Mouse (Mus musculus) kidney, postnatal 0 days (tissue): Measurements from ENCODE around the gene Ptprn2. TPM values are rescaled to one million over a fixed set of nuclear protein-coding genes. Genes with fewer than 3 reads are reported as not detected.

Experiments used
- ATAC-seq: fragments of 200-750 bp; cut with Nextera tagmentation; replicated peaks from 2 replicates; pipeline ENCODE4 v1.8.0; 2017; ENCODE audit warnings: low read depth, moderate number of reproducible peaks, moderate TSS enrichment, moderate library complexity; ENCODE audit not compliant: low FRiP score
- DNase-seq: peaks from one replicate; pipeline ENCODE4 v3.0.0-alpha.2; 2016; ENCODE audit warnings: low spot score
- H3K27ac ChIP-seq: fragments of 300-500 bp; sonication (generic); 2 replicates; pipeline ENCODE4 v1.5.1; 2014; ENCODE audit warnings: mild to moderate bottlenecking
- H3K27me3 ChIP-seq: fragments of 300-500 bp; sonication (generic); 2 replicates; pipeline ENCODE4 v1.6.1; 2014; ENCODE audit warnings: low read length, mixed read lengths; ENCODE audit not compliant: insufficient read depth
- H3K36me3 ChIP-seq: fragments of 300-500 bp; sonication (generic); 2 replicates; pipeline ENCODE4 v1.6.1; 2014; ENCODE audit warnings: low read length, mixed read lengths; ENCODE audit not compliant: insufficient read depth
- H3K4me1 ChIP-seq: fragments of 300-500 bp; sonication (generic); replicated peaks from 2 replicates; pipeline ENCODE4 v1.6.1; 2014; ENCODE audit warnings: antibody characterized with exemption, low read length, mixed read lengths; ENCODE audit not compliant: insufficient read depth
- H3K4me2 ChIP-seq: fragments of 300-500 bp; sonication (generic); 2 replicates; pipeline ENCODE4 v1.6.1; 2014; ENCODE audit warnings: mild to moderate bottlenecking, low read length, moderate library complexity, mixed read lengths
- H3K4me3 ChIP-seq: fragments of 300-500 bp; sonication (generic); replicated peaks from 2 replicates; pipeline ENCODE4 v1.5.1; 2014; ENCODE audit warnings: low read depth, low read length
- H3K9ac ChIP-seq: fragments of 300-500 bp; sonication (generic); 2 replicates; pipeline ENCODE4 v1.6.1; 2014; ENCODE audit warnings: low read depth, low read length
- H3K9me3 ChIP-seq: fragments of 300-500 bp; sonication (generic); replicated peaks from 2 replicates; pipeline ENCODE4 v1.6.1; 2016; ENCODE audit warnings: low read length, inconsistent platforms, mixed read lengths
- CTCF ChIP-seq: IDR thresholded peaks from 2 replicates; pipeline ENCODE4 v1.5.1; 2016; ENCODE audit warnings: antibody characterized with exemption, low read depth, mild to moderate bottlenecking, moderate library complexity
- WGBS: fragments of 180-500 bp; shearing (Covaris S2); extraction: QIAGEN DNeasy Blood & Tissue Kit; methylation state at CpG from one replicate; pipeline ENCODE4 v1.1.7; 2014; 5-methylcytosine and 5-hydroxymethylcytosine counted together
- polyA plus RNA-seq: library from polyadenylated mRNA; unstranded; fragments of >200 nt; fragmentation: Nextera tagmentation; extraction: Ambion mirVana; gene quantifications from 2 replicates; pipeline ENCODE4 v1.2.1, GENCODE M21; 2015

The Ptprn2 gene
- polyA plus RNA-seq, 1 experiment from 2014 or later = 0.03 TPM

DNA sequence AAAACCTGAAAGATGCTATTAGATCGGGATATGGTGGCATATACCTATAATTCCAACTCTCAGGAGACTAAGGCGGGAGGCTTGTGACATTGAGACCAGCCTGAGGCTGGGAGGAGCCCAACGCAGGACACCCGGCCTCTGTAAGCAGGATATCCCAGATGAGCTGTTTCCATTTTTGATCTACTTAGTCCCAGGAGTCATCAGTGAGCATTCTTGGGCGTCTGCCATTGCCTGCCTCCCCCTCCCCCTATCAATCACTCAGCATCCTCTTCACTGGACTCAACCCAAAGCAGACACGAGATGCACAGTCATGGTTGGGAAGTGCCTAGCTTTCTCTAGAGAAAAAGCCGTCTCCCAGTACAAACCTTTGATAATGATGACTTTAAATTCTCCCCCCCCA lies 756.7 kb downstream of the Ptprn2 start:
- DNase-seq (no peak), ATAC-seq (no peak)
- TF ChIP-seq CTCF = no peak
- no peak overlapping the region for H3K4me2 ChIP-seq
- H3K27me3 ChIP-seq = no peaks in the 10 kb centered on the region
- H3K9ac ChIP-seq = no peak overlapping the region
- H3K4me3 ChIP-seq = no peak overlapping the region
- H3K9me3 ChIP-seq = no peaks in the 10 kb centered on the region
- H3K27ac ChIP-seq = no peak overlapping the region
- H3K36me3 ChIP-seq = no peaks in the 10 kb centered on the region
- no peaks in the 10 kb centered on the region for H3K4me1 ChIP-seq
- 47% methylated on average over 7 of the region's 7 CpGs for WGBS

DNA sequence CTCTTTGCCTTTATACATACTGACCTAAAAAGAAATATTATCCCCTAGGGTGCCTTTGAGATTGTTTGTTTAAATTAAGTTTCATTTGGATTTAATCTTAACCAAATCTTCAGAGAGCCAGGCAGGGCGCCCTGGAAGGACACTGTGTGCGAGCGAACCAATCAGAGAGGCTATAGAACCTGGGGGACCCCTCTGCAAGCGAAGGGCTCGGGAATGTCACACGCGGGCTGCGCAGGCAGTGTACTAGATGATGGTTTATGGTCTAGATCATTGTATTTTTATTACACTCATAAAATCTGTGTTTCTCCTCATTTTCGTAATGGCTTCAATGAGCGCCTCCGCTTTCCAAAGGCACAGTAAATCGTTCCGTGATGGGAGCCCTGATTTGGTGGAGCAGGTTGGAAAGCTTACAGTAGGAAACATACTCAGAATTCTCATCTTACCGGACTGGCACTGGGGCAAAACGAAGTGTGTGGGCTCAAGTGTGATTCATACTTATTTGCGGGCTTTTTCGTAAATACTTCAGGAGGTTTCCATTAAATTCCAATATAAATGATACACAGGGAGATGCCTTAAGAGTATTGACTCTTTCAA lies 760.5 kb downstream of the Ptprn2 start:
- Histone ChIP-seq H3K36me3 (no peaks in the 10 kb centered on the region), H3K27ac (no peak overlapping the region), H3K4me1 (no peaks in the 10 kb centered on the region), H3K27me3 (no peaks in the 10 kb centered on the region), H3K4me3 (no peak overlapping the region), H3K9me3 (no peaks in the 10 kb centered on the region), H3K4me2 (0 out of 2 replicates have a peak overlapping the region, but pooled peaks have one; percentile 7), H3K9ac (no peak overlapping the region)
- 30% methylated on average over 17 of the region's 17 CpGs for WGBS
- DNase-seq (peak; percentile 49), ATAC-seq (no peak; the same call in 1 of the 2 replicates)
- TF ChIP-seq CTCF = no peak

DNA sequence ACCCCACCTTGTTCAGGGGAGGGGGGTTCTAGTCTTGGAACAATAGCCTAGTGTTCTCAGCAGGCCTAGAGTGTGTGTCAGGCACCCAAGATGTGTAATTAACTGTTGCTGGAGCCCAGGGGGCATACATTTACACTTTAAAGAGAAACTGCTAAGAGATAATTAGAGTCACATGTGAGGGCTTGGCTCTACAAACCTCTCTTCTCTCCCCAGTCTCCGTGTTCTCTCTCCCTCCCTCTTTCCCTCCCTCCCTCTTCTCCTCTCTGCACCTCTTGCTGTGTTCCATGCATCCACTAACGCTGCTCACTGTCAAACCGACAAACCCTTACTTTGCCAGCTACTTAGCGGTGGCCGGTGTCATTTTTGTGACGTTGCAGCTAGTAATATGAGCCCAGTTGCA lies 764.9 kb downstream of the Ptprn2 start:
- no peak overlapping the region for H3K4me3 ChIP-seq
- no peaks in the 10 kb centered on the region for H3K36me3 ChIP-seq
- no peaks in the 10 kb centered on the region for H3K4me1 ChIP-seq
- no peak overlapping the region for H3K9ac ChIP-seq
- no peak overlapping the region for H3K4me2 ChIP-seq
- no peak for TF ChIP-seq CTCF
- H3K27me3 ChIP-seq = no peaks in the 10 kb centered on the region
- ATAC-seq = no peak
- H3K9me3 ChIP-seq = no peaks in the 10 kb centered on the region
- no peak overlapping the region for H3K27ac ChIP-seq
- 16% methylated on average over 6 of the region's 6 CpGs for WGBS
- DNase-seq = no peak

DNA sequence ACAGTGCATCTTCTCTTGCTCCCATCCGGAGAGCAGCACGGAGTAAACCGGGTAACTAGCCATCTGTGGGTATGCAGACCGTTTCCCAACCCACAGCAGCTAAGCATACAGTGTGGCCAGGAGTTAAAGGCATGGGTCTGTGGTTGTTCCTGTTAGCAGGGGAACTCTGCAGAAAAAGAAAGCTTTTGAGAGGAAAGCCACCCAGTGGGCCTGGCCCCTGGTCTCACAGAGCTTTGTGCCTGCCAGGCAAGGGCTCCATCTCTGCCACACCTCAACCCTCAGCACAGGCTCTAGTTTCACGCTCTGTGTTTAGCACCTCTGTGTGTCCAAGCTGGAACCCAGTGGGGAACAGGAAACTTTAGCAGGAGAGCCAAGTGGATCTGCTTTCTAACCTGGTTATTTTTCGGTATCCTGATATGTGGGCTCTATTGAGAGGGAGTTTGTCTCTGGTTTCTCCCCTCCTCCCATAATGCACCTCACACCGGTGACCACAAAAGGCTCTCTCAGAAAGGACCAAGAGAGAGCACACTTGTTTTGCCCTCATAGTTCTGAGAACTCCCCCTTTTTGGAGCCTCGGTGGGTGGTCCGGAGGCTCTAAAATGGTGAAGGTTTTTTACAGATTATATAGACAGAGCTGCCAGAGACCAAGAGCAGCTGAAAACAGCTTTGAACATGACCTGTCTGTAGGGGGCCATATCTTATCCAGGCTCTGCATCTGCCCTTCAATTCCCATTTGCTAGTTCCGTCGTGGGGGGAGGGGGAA lies 766.3 kb downstream of the Ptprn2 start:
- Histone ChIP-seq H3K27ac (no peak overlapping the region), H3K27me3 (no peaks in the 10 kb centered on the region), H3K9me3 (no peaks in the 10 kb centered on the region), H3K4me2 (no peak overlapping the region), H3K4me3 (no peak overlapping the region), H3K4me1 (no peaks in the 10 kb centered on the region), H3K9ac (no peak overlapping the region), H3K36me3 (no peaks in the 10 kb centered on the region)
- ATAC-seq = no peak
- TF ChIP-seq CTCF = no peak
- 34% methylated on average over 11 of the region's 11 CpGs for WGBS
- no peak for DNase-seq

DNA sequence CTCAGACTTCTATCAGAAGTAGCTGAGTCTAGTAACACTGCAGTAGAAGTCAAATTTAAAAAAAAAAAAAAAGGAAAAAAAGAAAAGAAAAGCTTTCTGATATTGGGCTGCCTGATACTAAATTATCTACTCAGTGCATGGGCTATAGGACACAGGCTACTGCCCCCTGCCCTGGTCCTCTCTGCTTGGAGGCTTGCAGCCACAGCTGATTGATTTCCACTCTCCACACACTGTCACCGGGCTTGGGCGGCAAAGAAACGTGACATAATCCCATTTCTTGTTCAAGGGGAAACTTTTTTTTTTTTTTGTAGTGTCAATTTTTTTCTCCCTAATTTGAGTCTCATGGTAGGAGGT lies 766.9 kb downstream of the Ptprn2 start:
- Histone ChIP-seq H3K9me3 (no peaks in the 10 kb centered on the region), H3K27me3 (no peaks in the 10 kb centered on the region), H3K27ac (no peak overlapping the region), H3K4me2 (no peak overlapping the region), H3K4me1 (no peaks in the 10 kb centered on the region), H3K9ac (no peak overlapping the region), H3K36me3 (no peaks in the 10 kb centered on the region), H3K4me3 (no peak overlapping the region)
- 15% methylated on average over 3 of the region's 3 CpGs for WGBS
- no peak for TF ChIP-seq CTCF
- DNase-seq (no peak), ATAC-seq (no peak)

DNA sequence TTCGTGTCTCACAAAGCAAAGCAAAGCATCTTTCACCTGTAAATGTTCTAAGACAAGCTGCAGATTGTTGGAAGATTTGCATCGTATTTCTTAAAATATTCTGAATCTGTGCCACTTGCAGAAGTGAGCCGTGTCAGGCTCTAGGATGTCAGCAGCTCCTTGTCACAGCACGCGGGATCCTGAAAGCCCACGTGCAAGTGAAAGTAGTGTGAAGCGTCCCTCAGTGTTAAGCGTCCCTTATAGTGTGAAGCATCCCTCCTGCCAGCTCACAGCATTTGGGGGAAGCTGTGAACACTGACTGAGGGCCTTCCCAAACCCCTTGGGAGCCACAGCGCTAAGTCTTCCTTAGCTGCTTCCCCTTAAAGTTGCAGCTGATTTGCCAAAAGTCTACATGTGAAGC lies 768.8 kb downstream of the Ptprn2 start:
- Histone ChIP-seq H3K9ac (no peak overlapping the region), H3K9me3 (no peaks in the 10 kb centered on the region), H3K4me3 (no peak overlapping the region), H3K4me1 (no peaks in the 10 kb centered on the region), H3K36me3 (no peaks in the 10 kb centered on the region), H3K4me2 (no peak overlapping the region), H3K27ac (no peak overlapping the region), H3K27me3 (no peaks in the 10 kb centered on the region)
- DNase-seq = no peak
- no peak for TF ChIP-seq CTCF
- no peak for ATAC-seq
- WGBS = 85% methylated on average over 9 of the region's 9 CpGs

DNA sequence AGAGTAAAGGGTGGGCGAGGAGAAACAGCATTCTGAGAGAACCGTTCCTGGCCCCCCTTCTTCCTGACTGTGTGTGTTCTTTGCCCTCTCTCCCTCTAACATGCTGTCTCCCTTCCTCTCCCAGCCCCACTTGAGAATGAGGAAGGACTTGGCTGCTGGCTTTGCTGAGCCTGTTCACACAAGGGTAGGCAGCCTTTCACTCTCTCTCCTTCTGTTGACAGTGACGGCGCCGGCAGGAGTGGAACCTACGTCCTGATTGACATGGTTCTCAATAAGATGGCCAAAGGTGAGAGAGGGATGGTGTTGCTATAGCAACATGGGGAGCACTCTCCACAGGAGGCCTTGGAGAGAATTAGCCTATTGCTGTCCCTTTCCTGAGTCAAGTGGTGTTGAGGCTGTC lies 769.8 kb downstream of the Ptprn2 start:
- no peak overlapping the region for H3K9ac ChIP-seq
- no peak overlapping the region for H3K4me2 ChIP-seq
- H3K27me3 ChIP-seq = no peaks in the 10 kb centered on the region
- WGBS = 66% methylated on average over 6 of the region's 6 CpGs
- H3K36me3 ChIP-seq = no peaks in the 10 kb centered on the region
- ATAC-seq (no peak), DNase-seq (no peak)
- TF ChIP-seq CTCF = no peak
- H3K27ac ChIP-seq = no peak overlapping the region
- no peak overlapping the region for H3K4me3 ChIP-seq
- H3K4me1 ChIP-seq = no peaks in the 10 kb centered on the region
- no peaks in the 10 kb centered on the region for H3K9me3 ChIP-seq
